Mouse (Mus musculus): ENCODE data around the gene Scyl1.

DNA sequence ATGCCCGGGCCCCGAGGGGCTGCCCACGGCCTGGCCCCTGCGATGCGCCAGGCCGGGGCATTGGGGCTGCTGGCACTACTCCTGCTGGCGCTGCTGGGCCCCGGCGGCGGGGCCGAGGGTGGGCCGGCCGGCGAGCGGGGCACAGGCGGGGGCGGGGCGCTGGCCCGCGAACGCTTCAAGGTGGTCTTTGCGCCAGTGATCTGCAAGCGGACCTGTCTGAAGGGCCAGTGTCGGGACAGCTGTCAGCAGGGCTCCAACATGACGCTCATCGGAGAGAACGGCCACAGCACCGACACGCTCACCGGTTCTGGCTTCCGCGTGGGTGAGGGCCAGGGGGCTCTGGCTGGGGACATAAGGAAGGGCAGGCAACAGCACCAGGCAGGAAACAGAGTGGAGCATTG is 29.0 kb downstream of the Scyl1 start:
- TF ChIP-seq EP300 (IDR thresholded peaks at IDR 0.05; ENCODE audit: insufficient read depth, low read depth, low read length) (no peak), CTCF (IDR thresholded peaks at IDR 0.05; ENCODE audit: low read depth, low read length) (no peak), POLR2A (IDR thresholded peaks at IDR 0.05; ENCODE audit: insufficient read depth, low read length) (no peak)

Data from ES-Bruce4 (cell line).